Mouse (Mus musculus): ENCODE data around the gene Treml4. TPM values are rescaled to one million over a fixed set of nuclear protein-coding genes. Genes with fewer than 3 reads are reported as not detected.

Treml4 gene
- total RNA-seq, 2 experiments from 2014 or later: not detected

DNA sequence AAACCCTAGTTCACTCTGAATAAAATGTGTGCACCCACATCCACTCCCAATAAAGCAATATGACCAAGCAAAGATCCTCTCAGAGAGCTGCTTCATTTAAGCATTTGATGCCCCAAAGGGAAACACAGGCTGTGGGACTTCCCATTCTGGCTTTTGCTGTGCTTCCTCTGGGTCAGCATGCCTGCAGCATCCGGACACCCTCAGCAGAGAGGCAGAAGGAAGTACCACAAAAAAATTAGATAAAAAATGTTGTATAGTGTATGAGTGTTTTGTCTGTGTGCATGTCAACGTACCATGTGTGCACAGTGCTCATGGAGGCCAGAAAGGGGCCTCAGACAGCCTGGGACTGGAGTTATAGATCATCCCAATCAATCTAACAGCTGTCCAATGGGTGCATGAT, 2.2 kb upstream of the Treml4 start:
- no peak overlapping the region for H3K4me3 ChIP-seq
- no peak overlapping the region for H3K27ac ChIP-seq
- no peak for TF ChIP-seq CTCF (conservative IDR thresholded peaks at IDR 0.05)
- DNase-seq (ENCODE audit: low spot score in 2 of 2): no peak

GRCm38 (mm10) chr17:48264662-48265061, 567 bp downstream of the Treml4 start:
- no peak overlapping the region for H3K4me3 ChIP-seq
- no peak for DNase-seq (ENCODE audit: low spot score in 2 of 2)
- H3K27ac ChIP-seq: no peak overlapping the region
- no peak for TF ChIP-seq CTCF (conservative IDR thresholded peaks at IDR 0.05)

- no peak for DNase-seq (ENCODE audit: low spot score in 2 of 2)
- TF ChIP-seq CTCF (conservative IDR thresholded peaks at IDR 0.05): no peak
These were observed 2.0 kb downstream of the Treml4 start for GRCm38 (mm10) chr17:48266138-48266537.

GRCm38 (mm10) chr17:48266610-48267304, 2.7 kb downstream of the Treml4 start:
- no peak overlapping the region for H3K27ac ChIP-seq
- no peak for TF ChIP-seq CTCF (conservative IDR thresholded peaks at IDR 0.05)
- DNase-seq (ENCODE audit: low spot score in 2 of 2): no peak
- no peak overlapping the region for H3K4me3 ChIP-seq

More at GRCm38 (mm10) chr17:48266138-48266537, 2.0 kb downstream of the Treml4 start:
- no peak overlapping the region for H3K27ac ChIP-seq
- no peak overlapping the region for H3K4me3 ChIP-seq

DNA sequence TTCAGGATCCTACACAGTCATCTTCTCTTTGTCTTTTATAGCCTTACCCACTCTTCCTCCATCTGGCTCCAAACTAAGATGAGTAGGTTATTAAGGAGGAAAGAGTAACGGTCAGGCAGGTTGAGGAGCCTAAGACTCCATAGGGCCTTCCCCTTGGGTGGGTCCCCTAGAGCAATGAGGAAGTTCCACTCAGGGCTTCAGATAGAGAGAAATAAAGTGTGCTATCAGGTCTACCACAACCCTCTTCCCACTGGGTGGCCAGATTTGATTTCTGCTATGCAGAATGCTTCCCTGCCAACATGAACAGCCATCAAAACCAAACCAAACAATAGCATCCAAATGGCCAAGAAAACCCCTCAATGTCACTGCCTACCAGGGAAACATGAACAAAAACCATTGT, 3.5 kb downstream of the Treml4 start:
- TF ChIP-seq CTCF (conservative IDR thresholded peaks at IDR 0.05): no peak
- no peak for DNase-seq (ENCODE audit: low spot score in 2 of 2)
- H3K27ac ChIP-seq: no peak overlapping the region
- no peak overlapping the region for H3K4me3 ChIP-seq

DNA sequence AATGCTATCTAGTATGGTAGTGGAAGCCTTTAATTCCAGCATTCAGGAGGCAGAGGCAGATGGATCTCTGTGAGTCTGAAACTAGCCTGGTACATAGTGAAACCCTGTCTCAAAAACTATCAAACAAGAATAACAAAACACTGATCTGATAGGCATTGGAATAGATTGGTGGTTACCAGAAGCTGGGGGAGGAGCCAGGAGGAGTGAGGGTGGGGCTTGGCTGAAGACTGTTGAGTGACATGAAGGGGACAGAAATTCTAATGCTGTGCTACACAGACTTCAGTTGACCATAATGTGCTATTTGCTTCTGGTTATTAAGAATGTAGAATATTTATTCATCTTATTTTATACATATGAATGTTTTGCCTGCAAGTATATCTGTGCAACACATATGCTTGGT, 4.2 kb downstream of the Treml4 start:
- TF ChIP-seq CTCF (conservative IDR thresholded peaks at IDR 0.05): no peak
- no peak overlapping the region for H3K27ac ChIP-seq
- H3K4me3 ChIP-seq: no peak overlapping the region
- DNase-seq (ENCODE audit: low spot score in 2 of 2): no peak

DNA sequence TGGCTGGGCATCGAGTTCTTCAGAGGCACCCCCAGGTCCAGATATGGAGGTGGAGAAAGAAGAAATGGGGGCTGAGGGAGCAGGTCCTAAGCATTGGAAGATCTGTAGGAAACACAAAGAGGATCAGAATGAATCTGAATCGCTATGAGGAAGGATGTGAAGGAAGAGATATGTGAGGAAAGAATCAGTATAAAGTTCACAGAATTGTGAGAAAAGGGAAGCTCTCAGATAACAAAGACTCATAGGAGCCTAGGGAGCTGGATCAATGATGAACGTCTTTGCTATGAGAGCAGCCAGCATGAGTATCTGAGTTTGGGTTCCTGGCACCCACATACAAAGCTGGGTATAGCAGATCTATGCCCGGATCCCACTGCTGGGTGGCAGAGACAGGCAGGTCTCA, 5.7 kb downstream of the Treml4 start:
- no peak overlapping the region for H3K27ac ChIP-seq
- no peak for DNase-seq (ENCODE audit: low spot score in 2 of 2)
- TF ChIP-seq CTCF (conservative IDR thresholded peaks at IDR 0.05): no peak
- H3K4me3 ChIP-seq: no peak overlapping the region

DNA sequence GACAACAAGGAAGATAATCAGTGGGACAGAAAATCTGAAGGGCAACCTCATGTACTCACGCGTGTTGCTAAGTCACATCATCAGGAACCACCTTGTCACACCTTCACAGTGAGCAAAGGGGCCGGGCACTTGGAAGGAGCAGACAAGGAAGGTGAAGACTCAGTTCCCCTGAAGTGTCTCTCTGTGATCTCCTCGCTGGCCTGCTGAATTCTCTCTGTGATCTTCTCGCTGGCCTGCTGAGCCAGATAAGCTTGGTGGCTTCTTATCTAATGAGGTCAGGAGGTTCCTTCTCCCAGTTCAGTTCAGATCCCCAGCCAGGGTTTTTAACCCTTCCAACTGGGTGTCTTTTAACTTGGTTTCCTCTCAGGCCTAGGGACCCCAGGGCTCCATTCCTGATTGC, 8.1 kb downstream of the Treml4 start:
- no peak for DNase-seq (ENCODE audit: low spot score in 2 of 2)
- TF ChIP-seq CTCF (conservative IDR thresholded peaks at IDR 0.05): no peak
- no peak overlapping the region for H3K27ac ChIP-seq
- no peak overlapping the region for H3K4me3 ChIP-seq

GRCm38 (mm10) chr17:48272598-48272997, 8.5 kb downstream of the Treml4 start:
- no peak for DNase-seq (ENCODE audit: low spot score in 2 of 2)
- Histone ChIP-seq H3K27ac (no peak overlapping the region), H3K4me3 (no peak overlapping the region)
- no peak for TF ChIP-seq CTCF (conservative IDR thresholded peaks at IDR 0.05)

DNA sequence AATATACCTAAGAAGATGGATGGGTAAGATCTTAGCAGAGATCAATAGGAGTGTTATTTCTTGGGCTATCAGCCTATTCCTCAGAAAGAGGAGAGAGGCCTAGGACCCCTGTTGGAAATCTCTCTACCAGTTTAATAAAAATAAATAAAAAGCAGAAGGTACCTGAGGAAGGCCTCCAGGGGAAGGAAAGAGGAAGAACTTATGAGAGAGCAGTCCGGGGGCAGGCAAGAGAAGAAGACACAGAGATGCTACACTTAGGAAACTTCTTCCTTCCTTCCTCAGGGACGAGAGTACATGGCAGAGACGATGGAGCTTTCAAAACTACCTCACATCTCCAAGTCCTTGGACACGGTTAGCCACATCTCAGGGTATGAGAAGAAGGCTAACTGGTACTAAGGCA, 10.0 kb downstream of the Treml4 start:
- H3K27ac ChIP-seq: no peak overlapping the region
- no peak overlapping the region for H3K4me3 ChIP-seq
- no peak for DNase-seq (ENCODE audit: low spot score in 2 of 2)
- no peak for TF ChIP-seq CTCF (conservative IDR thresholded peaks at IDR 0.05)

- no peak overlapping the region for H3K4me3 ChIP-seq
- DNase-seq (ENCODE audit: low spot score in 2 of 2): peak; percentile 71 to 85
- H3K27ac ChIP-seq: no peak overlapping the region
- TF ChIP-seq CTCF (conservative IDR thresholded peaks at IDR 0.05): peak; percentile 92
These were observed 10.8 kb downstream of the Treml4 start for GRCm38 (mm10) chr17:48274885-48275284.

DNA sequence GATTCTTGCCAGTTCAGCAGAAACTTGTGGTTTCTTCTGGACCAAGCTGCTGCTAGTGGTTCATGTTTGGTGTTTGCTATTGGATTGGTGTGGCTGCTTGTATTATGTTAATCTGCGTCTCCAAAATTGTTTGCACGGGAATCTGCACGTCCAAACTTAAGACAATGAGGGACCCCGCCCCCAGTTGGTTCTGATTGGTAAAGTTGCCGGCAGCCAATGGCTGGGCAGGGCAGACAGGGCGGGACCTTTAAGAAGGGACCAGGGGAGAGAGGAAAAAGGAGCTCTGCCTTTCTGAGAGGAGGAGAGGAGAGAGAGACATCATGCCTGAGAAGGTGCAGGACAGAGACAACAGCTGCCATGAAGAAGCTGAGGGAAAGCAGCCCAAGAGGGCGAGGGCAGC, 11.6 kb downstream of the Treml4 start:
- H3K27ac ChIP-seq: no peak overlapping the region
- no peak overlapping the region for H3K4me3 ChIP-seq
- DNase-seq (ENCODE audit: low spot score in 2 of 2): no peak
- no peak for TF ChIP-seq CTCF (conservative IDR thresholded peaks at IDR 0.05)

DNA sequence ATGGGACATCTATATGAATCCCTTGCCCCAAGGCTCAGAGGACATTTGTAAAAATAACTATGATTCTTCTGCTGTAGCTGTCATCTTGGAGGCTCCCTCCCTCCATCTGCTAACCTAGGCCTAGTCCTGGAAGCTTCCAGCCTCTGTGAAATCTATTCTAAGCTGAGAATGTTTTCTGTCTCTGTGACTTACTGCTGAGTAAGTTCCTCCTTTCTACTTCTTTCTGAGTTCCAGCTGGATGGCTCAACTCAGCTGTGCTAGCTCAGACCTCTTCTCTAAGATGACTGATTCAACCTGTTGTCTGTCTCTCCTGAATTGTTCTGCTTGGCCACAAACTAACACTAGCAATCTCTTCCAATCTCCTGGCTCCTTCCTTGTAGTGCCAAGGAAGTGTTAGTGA, 14.3 kb downstream of the Treml4 start:
- no peak overlapping the region for H3K27ac ChIP-seq
- H3K4me3 ChIP-seq: no peak overlapping the region
- DNase-seq (ENCODE audit: low spot score in 2 of 2): no peak
- no peak for TF ChIP-seq CTCF (conservative IDR thresholded peaks at IDR 0.05)

DNA sequence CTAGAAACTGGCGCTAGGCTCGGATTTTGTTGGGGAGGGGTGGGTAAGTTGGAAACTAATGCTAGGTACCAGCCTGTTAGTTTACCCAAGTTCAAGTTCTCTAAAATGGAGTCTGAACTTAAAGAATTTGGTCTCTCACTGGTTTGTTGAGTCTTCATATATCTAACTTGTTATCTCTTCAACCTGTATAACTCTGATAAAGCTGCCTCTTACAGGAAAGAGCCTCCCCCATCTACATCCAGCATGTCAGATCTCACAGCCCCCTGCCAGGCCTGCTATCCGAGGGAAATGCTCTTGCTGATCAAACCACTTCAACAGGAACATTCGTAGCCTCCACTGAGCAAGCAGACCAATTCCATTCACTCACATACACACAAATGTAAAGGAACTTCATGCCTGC, 14.9 kb downstream of the Treml4 start:
- no peak for TF ChIP-seq CTCF (conservative IDR thresholded peaks at IDR 0.05)
- H3K4me3 ChIP-seq: no peak overlapping the region
- DNase-seq (ENCODE audit: low spot score in 2 of 2): no peak
- no peak overlapping the region for H3K27ac ChIP-seq

All from layer of hippocampus, adult 2 months (tissue).